ENCODE assay signal across 15 mouse cellular contexts in genomic region chr10:17485515-17485914, GRCm38 (mm10).
A peak's percentile ranks its signal among the peaks of the same experiment; 100 is the strongest.
DNase-seq lines count a peak whose midpoint lies in the region; ATAC-seq and TF ChIP-seq lines count a peak whose summit lies in the region.
"Had no signal": no experiment of that assay in that cellular context is flagged by ENCODE, and none has a peak within 500 bp of the region (broad histone marks: within the 10 kb centered on the region; RNA-seq: fewer than 3 reads in every experiment).

No protein-coding gene starts in this region.

- no peak overlapping the region for H3K4me3 ChIP-seq in left cerebral cortex, adult 2 months
- peak overlapping the region in 1 of 2 experiments; percentile 19; a peak in 1 of 4 replicates for H3K4me3 ChIP-seq in MEL (ENCODE audit: control insufficient read depth in 1 of 2, insufficient read depth in 1 of 2, low read depth in 2 of 2, low read length in 2 of 2)
- no peak overlapping the region for H3K4me3 ChIP-seq in liver, embryonic 12.5 days
- no peak overlapping the region for H3K4me3 ChIP-seq in limb, embryonic 10.5 days

- no peaks in the 10 kb centered on the region for H3K79me2 ChIP-seq in MEL (ENCODE audit: control insufficient read depth, insufficient read depth, low read length, poor library complexity)

- DNase-seq in left cerebral cortex, adult 2 months (ENCODE audit: extremely low spot score in 1 of 2, low spot score in 2 of 2), result no peak
- no peak for DNase-seq in left cerebral cortex, postnatal 25 days (ENCODE audit: low spot score in 2 of 2)
- DNase-seq in MEL (ENCODE audit: low read depth, low spot score), result peak; percentile 66
- no peak for DNase-seq in cerebellum, postnatal 4 days (ENCODE audit: low spot score in 2 of 2)
- DNase-seq in left cerebral cortex, postnatal 10 days (ENCODE audit: extremely low spot score in 1 of 2, low spot score in 2 of 2), result no peak
- DNase-seq in limb, embryonic 10.5 days (ENCODE audit: low spot score), result no peak
- DNase-seq: adrenal gland, postnatal 25 days; cerebellum, postnatal 25 days; heart, postnatal 14 days had no signal

- peak overlapping the region; percentile 19; the same call in 1 of the 2 replicates for H3K4me2 ChIP-seq in liver, embryonic 12.5 days

- H3K4me1 ChIP-seq in MEL (ENCODE audit: control insufficient read depth in 1 of 2, insufficient read depth in 2 of 2, low read length in 2 of 2), result peaks cover 15 to 16% of the 10 kb centered on the region in 2 experiments
- peaks cover 4% of the 10 kb centered on the region; the same call in 1 of the 2 replicates for H3K4me1 ChIP-seq in liver, embryonic 12.5 days
- no peaks in the 10 kb centered on the region for H3K4me1 ChIP-seq in limb, embryonic 10.5 days

- no peak for TF ChIP-seq RAD21 in MEL (IDR thresholded peaks at IDR 0.05; ENCODE audit: low read depth, low read length)

- peaks cover 0 to 25% of the 10 kb centered on the region in 2 experiments; a peak in 2 of 4 replicates for H3K36me3 ChIP-seq in MEL (ENCODE audit: control insufficient read depth in 1 of 2, insufficient read depth in 2 of 2, low read length in 2 of 2)
- H3K36me3 ChIP-seq in liver, embryonic 12.5 days, result no peaks in the 10 kb centered on the region
- H3K36me3 ChIP-seq in limb, embryonic 10.5 days, result no peaks in the 10 kb centered on the region

- H3K9ac ChIP-seq in MEL (ENCODE audit: control insufficient read depth, low read depth, low read length, poor library complexity, severe bottlenecking), result peak overlapping the region; percentile 24; the same call in 1 of the 2 replicates
- H3K9ac ChIP-seq in liver, embryonic 12.5 days, result no peak overlapping the region
- H3K9ac ChIP-seq: liver, embryonic 14.5 days had no signal

- peak overlapping the region; percentile 7; the same call in 1 of the 2 replicates for H3K27ac ChIP-seq in left cerebral cortex, adult 2 months
- peak overlapping the region; percentile 91 for H3K27ac ChIP-seq in MEL (ENCODE audit: control insufficient read depth, low read depth, low read length)
- H3K27ac ChIP-seq in liver, embryonic 12.5 days, result no peak overlapping the region
- H3K27ac ChIP-seq in limb, embryonic 10.5 days, result no peak overlapping the region
- H3K27ac ChIP-seq: liver, embryonic 14.5 days had no signal

- TF ChIP-seq EP300 in MEL (IDR thresholded peaks at IDR 0.05; ENCODE audit: low read depth in 1 of 2, low read length in 2 of 2), result peak in 1 of 2 experiments; percentile 78; a peak in 3 of 4 replicates

- H3K9me3 ChIP-seq in MEL (replicated peaks; ENCODE audit: insufficient read depth, low read length), result no peaks in the 10 kb centered on the region
- no peaks in the 10 kb centered on the region for H3K9me3 ChIP-seq in liver, embryonic 12.5 days (replicated peaks)
- no peaks in the 10 kb centered on the region for H3K9me3 ChIP-seq in limb, embryonic 10.5 days (replicated peaks)

- no peak for TF ChIP-seq POLR2A in MEL (IDR thresholded peaks at IDR 0.05; ENCODE audit: control insufficient read depth in 1 of 2, insufficient read depth in 1 of 2, low read depth in 1 of 2, low read length in 2 of 2, poor library complexity in 1 of 2)

- peak; percentile 60; the same call in 1 of the 2 replicates for ATAC-seq in liver, embryonic 12.5 days
- peak; percentile 76 for ATAC-seq in megakaryocyte-erythroid progenitor cell, adult 5-6 weeks (replicated peaks; ENCODE audit: low FRiP score, low TSS enrichment, poor library complexity, severe bottlenecking)
- ATAC-seq: activated CD4-positive, CD25-positive, alpha-beta regulatory T cell, adult 4 months; forebrain, embryonic 16.5 days; hindbrain, embryonic 16.5 days had no signal

- 28% methylated on average over 2 of the region's 2 CpGs for WGBS in liver, embryonic 12.5 days (ENCODE audit: insufficient replicate concordance)
- 90% methylated on average over 2 of the region's 2 CpGs for WGBS in limb, embryonic 10.5 days

- intact Hi-C loops in left cerebral cortex, adult 2 months (cut with DNase I), result loop anchor here (5.0 kb wide), 1 partner anchor 237 kb away; the partner anchor contains the start of gene Cited2
- intact Hi-C loops in left cerebral cortex, postnatal 25 days (cut with DNase I), result no loop called here
- intact Hi-C loops in left cerebral cortex, postnatal 10 days (cut with DNase I), result no loop called here

- no peak for TF ChIP-seq CTCF in left cerebral cortex, adult 2 months (IDR thresholded peaks at IDR 0.05)
- TF ChIP-seq CTCF in MEL (IDR thresholded peaks at IDR 0.05 in 2 of 3, conservative IDR thresholded peaks at IDR 0.05 in 1 of 3; ENCODE audit: control insufficient read depth in 1 of 3, insufficient read depth in 1 of 3, low read depth in 2 of 3, low read length in 3 of 3, poor library complexity in 1 of 3, severe bottlenecking in 1 of 3), result no peak

- H3K27me3 ChIP-seq in MEL (ENCODE audit: control insufficient read depth in 1 of 2, insufficient read depth in 2 of 2, low read length in 2 of 2), result no peaks in the 10 kb centered on the region
- H3K27me3 ChIP-seq in liver, embryonic 12.5 days (replicated peaks), result no peaks in the 10 kb centered on the region
- no peaks in the 10 kb centered on the region for H3K27me3 ChIP-seq in limb, embryonic 10.5 days (ENCODE audit: low read depth, poor library complexity, severe bottlenecking)

TF ChIP-seq in MEL, 35 proteins besides CTCF, POLR2A, EP300 and RAD21:
- TF ChIP-seq GATA1 (IDR thresholded peaks at IDR 0.05; ENCODE audit: low read depth, low read length) (peak; percentile 61), MYB (IDR thresholded peaks at IDR 0.05; ENCODE audit: low read depth, low read length) (peak; percentile 54; the same call in 1 of the 2 replicates), TAL1 (IDR thresholded peaks at IDR 0.05; ENCODE audit: low read length) (no peak)

Comparison
In these comparisons a context has a peak if more than half of its experiments do, and no peak if none do; other contexts are left out.
1. H3K27ac ChIP-seq: peak in left cerebral cortex, adult 2 months (single experiment) and MEL (single experiment); none in liver, embryonic 12.5 days (single experiment) and limb, embryonic 10.5 days (single experiment).